Mouse (Mus musculus) left cerebral cortex, postnatal 10 days (tissue): Measurements from ENCODE around the gene Gm20388. TPM values are rescaled to one million over a fixed set of nuclear protein-coding genes. Genes with fewer than 3 reads are reported as not detected.

Experiments
- DNase-seq, 2 experiments: peaks; one replicate each; pipeline ENCODE4 v3.0.0; 2021 to 2022; ENCODE audit warnings: low spot score in 2 of 2, mixed read lengths in 1 of 2; ENCODE audit errors: extremely low spot score in 1 of 2
- intact Hi-C: fragments of 180-260 bp; cut with DNase I; formaldehyde crosslinking; loops from one replicate; pipeline ENCODE4 v1.15.1; 2025
- total RNA-seq, 2 experiments: library from RNA; stranded (reverse); gene quantifications; 2 replicates each; pipeline ENCODE4 v1.2.3; 2021

Gene Gm20388
- total RNA-seq, 2 experiments from 2014 or later: 4.4 to 9.0 TPM

DNA sequence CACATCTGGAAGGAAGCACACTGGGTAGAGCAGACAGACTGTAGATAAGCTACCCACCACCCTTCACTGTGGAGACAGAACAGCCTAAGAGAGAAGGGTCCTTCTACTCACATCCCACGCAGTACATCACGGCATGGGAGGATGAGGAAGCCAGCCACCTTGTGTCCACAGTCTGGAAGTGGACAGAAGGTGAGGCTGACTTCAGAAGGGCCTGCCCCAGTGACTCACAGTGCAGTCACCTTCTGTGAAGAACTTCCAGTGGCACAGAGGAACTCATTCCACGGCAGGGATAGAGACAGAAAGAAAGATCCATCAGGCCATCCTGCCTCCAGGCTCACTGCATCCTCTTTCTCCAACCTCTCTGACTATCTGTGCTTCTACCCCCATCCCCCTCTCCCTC lies 4429.1 kb downstream of the Gm20388 start:
- intact Hi-C loops: loop anchor here (10.0 kb wide), 1 partner anchor 415 kb away; no protein-coding TSS in a partner anchor

GRCm38 (mm10) chr8:124340360-124341068 lies 4429.9 kb downstream of the Gm20388 start:
- intact Hi-C loops: loop anchor here (10.0 kb wide), 1 partner anchor 416 kb away; no protein-coding TSS in a partner anchor
- no peak for DNase-seq

More for the DNA sequence above, 4429.1 kb downstream of the Gm20388 start:
- DNase-seq: no peak

GRCm38 (mm10) chr8:124343151-124343550 lies 4432.5 kb downstream of the Gm20388 start:
- intact Hi-C loops: loop anchor here (10.0 kb wide), 1 partner anchor 418 kb away; no protein-coding TSS in a partner anchor
- no peak for DNase-seq

- intact Hi-C loops: loop anchor here (10.0 kb wide), 1 partner anchor 419 kb away; no protein-coding TSS in a partner anchor
- no peak for DNase-seq
Measured at GRCm38 (mm10) chr8:124343991-124344390, 4433.4 kb downstream of the Gm20388 start.

- DNase-seq: no peak
- intact Hi-C loops: loop anchor here (5.0 to 10.0 kb wide), 2 partner anchors 113 to 420 kb away; partner anchors contain the start of gene Galnt2
Measured at GRCm38 (mm10) chr8:124345098-124345497, 4434.5 kb downstream of the Gm20388 start.

- peak in 1 of 2 experiments; percentile 69 for DNase-seq
- intact Hi-C loops: loop anchor here (5.0 to 10.0 kb wide), 2 partner anchors 115 to 422 kb away; partner anchors contain the start of gene Galnt2
Measured at GRCm38 (mm10) chr8:124346852-124347523, 4436.3 kb downstream of the Gm20388 start.

DNA sequence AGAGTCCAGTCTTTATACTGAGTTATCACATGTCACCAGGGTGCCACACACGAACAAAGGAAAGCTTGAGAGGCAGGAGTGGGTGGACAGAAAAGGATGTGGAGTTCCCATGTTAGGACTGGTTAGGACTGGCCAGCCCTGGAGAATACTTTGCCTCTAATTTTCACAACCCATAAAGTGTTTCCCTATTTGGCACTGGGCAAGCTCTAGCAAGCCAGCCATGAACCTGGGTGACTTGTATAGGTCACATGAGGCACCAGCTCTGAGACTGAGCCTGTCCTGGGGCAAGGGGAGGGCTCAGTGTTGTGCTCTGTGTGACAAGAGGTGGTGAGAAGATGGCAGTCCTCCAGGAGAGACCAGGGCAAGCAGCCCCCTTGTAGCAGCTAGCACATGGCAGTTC lies 4437.4 kb downstream of the Gm20388 start:
- DNase-seq: no peak
- intact Hi-C loops: loop anchor here (5.0 to 10.0 kb wide), 2 partner anchors 116 to 423 kb away; partner anchors contain the start of gene Galnt2

DNA sequence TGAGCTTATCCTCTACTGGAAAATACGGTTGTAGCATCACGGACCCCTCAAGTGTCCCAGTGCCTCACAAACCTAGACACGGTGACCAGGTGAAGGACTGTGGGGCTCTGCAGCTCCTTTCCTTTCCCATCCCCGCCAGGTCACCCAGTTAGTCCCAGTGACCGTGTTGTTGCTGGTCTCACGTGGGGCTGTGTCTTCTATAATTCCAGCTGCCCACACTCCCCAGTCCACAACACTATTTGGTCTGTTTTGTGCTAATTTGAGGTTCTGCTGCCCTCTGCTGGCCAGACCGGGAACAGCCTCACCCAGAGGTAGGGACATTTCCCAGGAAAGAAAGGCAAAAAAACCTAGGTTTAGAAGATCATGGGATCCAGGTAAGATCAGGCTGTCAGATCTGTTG lies 4439.0 kb downstream of the Gm20388 start:
- intact Hi-C loops: loop anchor here (1.0 to 10.0 kb wide), 4 partner anchors 117 to 555 kb away; partner anchors contain the start of gene Galnt2
- peak; percentile 77 to 79 for DNase-seq

- peak in 1 of 2 experiments; percentile 15 for DNase-seq
- intact Hi-C loops: loop anchor here (10.0 kb wide), 1 partner anchor 557 kb away; no protein-coding TSS in a partner anchor
Measured at GRCm38 (mm10) chr8:124351636-124352035, 4441.0 kb downstream of the Gm20388 start.

- intact Hi-C loops: no loop called here
- no peak for DNase-seq
Measured at GRCm38 (mm10) chr8:124360911-124361310, 4450.3 kb downstream of the Gm20388 start.

GRCm38 (mm10) chr8:124361773-124362427 lies 4451.3 kb downstream of the Gm20388 start:
- intact Hi-C loops: no loop called here
- no peak for DNase-seq

- intact Hi-C loops: no loop called here
- no peak for DNase-seq
Measured at GRCm38 (mm10) chr8:124362589-124362988, 4451.9 kb downstream of the Gm20388 start.

- intact Hi-C loops: no loop called here
- no peak for DNase-seq
Measured at GRCm38 (mm10) chr8:124363337-124363736, 4452.7 kb downstream of the Gm20388 start.

GRCm38 (mm10) chr8:124368213-124368612 lies 4457.6 kb downstream of the Gm20388 start:
- intact Hi-C loops: no loop called here
- DNase-seq: peak in 1 of 2 experiments; percentile 76

- intact Hi-C loops: no loop called here
Measured at GRCm38 (mm10) chr8:124370422-124371183, 4460.0 kb downstream of the Gm20388 start.

DNA sequence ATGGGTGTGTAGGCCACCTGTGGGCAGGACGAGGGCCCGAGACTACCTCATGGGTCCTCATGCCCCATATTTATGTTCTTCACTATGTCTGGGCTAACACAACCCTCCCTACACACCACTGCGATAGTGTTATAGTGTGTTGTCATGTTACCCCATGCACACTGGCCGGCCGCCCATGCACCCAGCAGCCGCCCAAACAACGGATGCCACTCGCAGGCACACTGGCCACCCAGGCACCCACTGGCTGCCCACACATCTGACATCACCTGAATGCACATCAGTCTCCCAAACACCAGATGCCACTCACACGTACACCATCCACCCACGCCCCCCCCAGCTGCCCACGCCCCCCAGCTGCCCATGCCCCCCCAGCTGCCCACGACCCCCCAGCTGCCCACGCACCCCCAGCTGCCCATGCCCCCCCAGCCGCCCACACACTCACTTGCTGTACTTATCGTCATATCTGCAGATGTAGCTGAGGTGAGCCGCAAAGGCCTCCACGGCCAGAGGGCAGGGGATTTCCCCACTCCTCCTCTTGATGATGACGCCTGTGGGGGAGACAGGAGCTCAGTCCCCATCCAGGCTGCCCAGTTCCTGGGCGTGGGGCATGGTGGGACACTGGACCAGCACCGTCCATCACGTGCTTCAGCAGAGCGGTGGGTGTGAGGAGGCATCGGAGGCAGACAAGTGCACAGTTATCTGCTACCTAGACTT lies 4460.9 kb downstream of the Gm20388 start:
- peak in 1 of 2 experiments; percentile 38 for DNase-seq
- intact Hi-C loops: no loop called here

More at GRCm38 (mm10) chr8:124370422-124371183, 4460.0 kb downstream of the Gm20388 start:
- DNase-seq: peak in 1 of 2 experiments; percentile 45

DNA sequence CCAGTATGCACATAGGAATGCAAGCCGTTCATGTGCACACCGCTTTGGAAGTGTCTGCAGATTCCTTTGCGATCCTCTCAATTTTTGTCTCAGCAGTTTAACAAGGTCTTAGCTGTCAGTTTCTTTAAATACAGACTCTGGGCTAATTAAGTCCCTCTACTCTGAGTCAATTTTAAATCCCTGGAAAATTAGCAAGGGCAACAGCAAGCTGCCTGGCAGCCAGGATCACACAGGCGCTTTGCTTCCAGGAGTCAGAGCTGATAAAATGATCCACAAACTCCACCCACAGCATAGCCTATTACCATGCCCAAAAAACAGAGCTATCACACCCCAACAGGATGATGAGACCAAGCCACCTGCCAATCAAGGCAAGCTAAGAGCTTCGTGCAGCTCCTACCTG lies 4463.1 kb downstream of the Gm20388 start:
- intact Hi-C loops: no loop called here
- DNase-seq: peak in 1 of 2 experiments; percentile 16

- intact Hi-C loops: no loop called here
- DNase-seq: peak in 1 of 2 experiments; percentile 75
Measured at GRCm38 (mm10) chr8:124375168-124375567, 4464.5 kb downstream of the Gm20388 start.
